Mouse (Mus musculus) forebrain, embryonic 11.5 days (tissue): ENCODE measurements at regions not wholly inside any gene's neighbourhood (a gene's known extent, or its start where the extent isn't known, plus 50 kb on each side); places are given as distances from the start of the nearest gene placed in this dataset.
A peak's percentile ranks its signal among the peaks of the same experiment; 100 is the strongest.

Source experiments
- ATAC-seq: fragments of 200-750 bp; cut with Nextera tagmentation; replicated peaks from 2 replicates; pipeline ENCODE4 v1.8.0; 2017; ENCODE audit warnings: moderate TSS enrichment; ENCODE audit not compliant: low FRiP score
- DNase-seq: peaks from one replicate; pipeline ENCODE4 v3.0.0-alpha.2; 2017; ENCODE audit warnings: low spot score
- H3K27ac ChIP-seq: fragments of 300-500 bp; sonication (generic); 2 replicates; pipeline ENCODE4 v1.5.1; 2014; ENCODE audit warnings: low read depth, low read length
- H3K27me3 ChIP-seq: fragments of 300-500 bp; sonication (generic); 2 replicates; pipeline ENCODE4 v1.6.1; 2014; ENCODE audit warnings: mild to moderate bottlenecking, low read length, mixed read lengths; ENCODE audit not compliant: control insufficient read depth, insufficient read depth
- H3K36me3 ChIP-seq: fragments of 300-500 bp; sonication (generic); 2 replicates; pipeline ENCODE4 v1.6.1; 2014; ENCODE audit warnings: mild to moderate bottlenecking, low read length, moderate library complexity, mixed read lengths; ENCODE audit not compliant: control insufficient read depth, insufficient read depth
- H3K4me1 ChIP-seq: fragments of 300-500 bp; sonication (generic); replicated peaks from 2 replicates; pipeline ENCODE4 v1.6.1; 2014; ENCODE audit warnings: low read length, mixed read lengths; ENCODE audit not compliant: control insufficient read depth, insufficient read depth
- H3K4me2 ChIP-seq: fragments of 300-500 bp; sonication (generic); 2 replicates; pipeline ENCODE4 v1.6.1; 2014; ENCODE audit warnings: low read depth, mild to moderate bottlenecking, low read length, moderate library complexity, mixed read lengths; ENCODE audit not compliant: severe bottlenecking
- H3K4me3 ChIP-seq: fragments of 300-500 bp; sonication (generic); 2 replicates; pipeline ENCODE4 v1.5.1; 2014; ENCODE audit warnings: low read depth, low read length
- H3K9ac ChIP-seq: fragments of 300-500 bp; sonication (generic); 2 replicates; pipeline ENCODE4 v1.6.1; 2014; ENCODE audit warnings: low read length
- H3K9me3 ChIP-seq: fragments of 300-500 bp; sonication (generic); 2 replicates; pipeline ENCODE4 v1.6.1; 2016; ENCODE audit warnings: low read length, mixed read lengths; ENCODE audit not compliant: control insufficient read depth
- WGBS: fragments of 180-500 bp; shearing (Covaris S2); extraction: QIAGEN DNeasy Blood & Tissue Kit; methylation state at CpG from one replicate; pipeline ENCODE4 v1.1.7; 2014; 5-methylcytosine and 5-hydroxymethylcytosine counted together

DNA sequence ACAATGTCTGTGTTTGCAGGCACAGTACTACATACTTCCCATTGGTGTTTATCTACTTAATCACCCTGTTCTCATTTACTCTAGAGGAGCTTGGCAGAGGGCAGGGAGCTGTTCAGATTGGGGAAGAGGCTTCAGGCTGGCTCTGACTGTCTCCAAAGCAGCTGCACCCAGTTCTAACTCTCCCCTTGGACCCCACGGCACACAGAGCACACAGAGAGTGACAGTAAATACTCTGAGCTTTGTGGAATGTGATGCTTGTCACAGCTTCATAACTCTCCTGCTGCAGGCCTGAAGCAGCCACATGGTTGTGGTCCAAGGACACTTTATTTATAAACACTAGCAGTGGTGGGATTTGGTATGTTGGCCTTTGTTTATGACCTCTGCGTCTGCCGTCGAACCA lies 85.4 kb upstream of the Stx16 start:
- H3K36me3 ChIP-seq: no peaks in the 10 kb centered on the region
- H3K9ac ChIP-seq: no peak overlapping the region
- no peak for DNase-seq
- no peaks in the 10 kb centered on the region for H3K27me3 ChIP-seq
- WGBS: 92% methylated on average over 4 of the region's 4 CpGs
- ATAC-seq: no peak
- no peak overlapping the region for H3K27ac ChIP-seq
- no peaks in the 10 kb centered on the region for H3K9me3 ChIP-seq
- peaks cover 1% of the 10 kb centered on the region; the same call in 1 of the 2 replicates for H3K4me1 ChIP-seq
- no peak overlapping the region for H3K4me3 ChIP-seq
- no peak overlapping the region for H3K4me2 ChIP-seq

- Histone ChIP-seq H3K4me2 (no peak overlapping the region), H3K4me1 (peaks cover 1% of the 10 kb centered on the region; the same call in 1 of the 2 replicates), H3K27me3 (no peaks in the 10 kb centered on the region), H3K27ac (no peak overlapping the region), H3K9me3 (no peaks in the 10 kb centered on the region), H3K36me3 (no peaks in the 10 kb centered on the region), H3K4me3 (no peak overlapping the region), H3K9ac (no peak overlapping the region)
- no peak for ATAC-seq
- 85% methylated on average over 15 of the region's 15 CpGs for WGBS
- DNase-seq: no peak
Measured at GRCm38 (mm10) chr2:173991447-173991846, 84.7 kb upstream of the Stx16 start.

DNA sequence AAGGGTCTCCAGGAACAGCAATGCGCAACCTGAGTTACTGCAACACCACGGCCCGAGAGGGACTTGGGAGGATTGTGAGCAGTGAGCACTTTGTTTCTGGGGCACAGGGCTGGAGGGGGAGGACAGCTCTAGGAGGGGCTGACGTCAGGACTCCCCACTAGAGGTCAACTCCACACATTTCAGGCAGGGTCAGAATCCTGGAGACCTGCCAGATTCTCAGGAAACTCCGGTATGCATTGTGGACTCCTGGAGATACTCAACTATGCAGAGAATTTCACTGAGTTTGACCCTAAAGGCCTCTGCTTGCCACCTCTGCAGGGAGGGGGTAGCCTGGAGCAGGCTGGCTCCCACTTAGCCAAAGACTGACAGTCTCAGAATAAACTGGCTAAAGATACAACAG lies 84.1 kb upstream of the Stx16 start:
- Histone ChIP-seq H3K9ac (no peak overlapping the region), H3K27ac (no peak overlapping the region), H3K4me2 (no peak overlapping the region), H3K4me1 (peaks cover 1% of the 10 kb centered on the region; the same call in 1 of the 2 replicates), H3K36me3 (no peaks in the 10 kb centered on the region), H3K9me3 (no peaks in the 10 kb centered on the region), H3K27me3 (no peaks in the 10 kb centered on the region), H3K4me3 (no peak overlapping the region)
- DNase-seq: peak; percentile 56
- ATAC-seq: no peak; the same call in 1 of the 2 replicates
- 58% methylated on average over 5 of the region's 5 CpGs for WGBS

DNA sequence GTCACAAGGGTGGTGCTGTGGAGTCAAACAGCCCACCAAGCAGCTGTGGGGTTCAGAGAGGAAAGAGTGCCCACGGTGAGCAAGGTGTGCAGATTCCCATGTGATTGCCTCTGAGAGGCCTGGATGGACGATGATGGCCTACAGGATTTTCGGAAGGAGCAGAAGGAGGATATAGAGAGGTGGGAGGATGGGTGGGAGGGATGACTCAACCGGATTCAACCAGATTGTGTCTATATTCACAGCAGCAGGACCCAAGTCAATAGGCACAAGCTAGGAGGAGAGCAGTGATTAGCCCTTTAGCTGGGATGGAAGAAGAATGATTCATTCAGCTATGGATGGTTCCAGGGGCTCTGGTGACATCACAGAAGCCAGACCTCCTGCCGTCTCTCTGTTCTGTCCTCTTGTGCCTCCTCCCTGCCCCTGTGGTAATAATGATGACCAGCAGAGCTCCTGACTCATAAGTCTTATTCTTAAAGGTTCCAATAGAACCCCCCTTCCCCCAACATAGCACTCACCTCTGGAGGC lies 82.6 kb upstream of the Stx16 start:
- Histone ChIP-seq H3K4me2 (no peak overlapping the region), H3K27me3 (no peaks in the 10 kb centered on the region), H3K4me1 (peaks cover 1% of the 10 kb centered on the region; the same call in 1 of the 2 replicates), H3K27ac (no peak overlapping the region), H3K9ac (no peak overlapping the region), H3K9me3 (no peaks in the 10 kb centered on the region), H3K36me3 (no peaks in the 10 kb centered on the region), H3K4me3 (no peak overlapping the region)
- 85% methylated on average over 5 of the region's 5 CpGs for WGBS
- DNase-seq: no peak
- no peak for ATAC-seq

DNA sequence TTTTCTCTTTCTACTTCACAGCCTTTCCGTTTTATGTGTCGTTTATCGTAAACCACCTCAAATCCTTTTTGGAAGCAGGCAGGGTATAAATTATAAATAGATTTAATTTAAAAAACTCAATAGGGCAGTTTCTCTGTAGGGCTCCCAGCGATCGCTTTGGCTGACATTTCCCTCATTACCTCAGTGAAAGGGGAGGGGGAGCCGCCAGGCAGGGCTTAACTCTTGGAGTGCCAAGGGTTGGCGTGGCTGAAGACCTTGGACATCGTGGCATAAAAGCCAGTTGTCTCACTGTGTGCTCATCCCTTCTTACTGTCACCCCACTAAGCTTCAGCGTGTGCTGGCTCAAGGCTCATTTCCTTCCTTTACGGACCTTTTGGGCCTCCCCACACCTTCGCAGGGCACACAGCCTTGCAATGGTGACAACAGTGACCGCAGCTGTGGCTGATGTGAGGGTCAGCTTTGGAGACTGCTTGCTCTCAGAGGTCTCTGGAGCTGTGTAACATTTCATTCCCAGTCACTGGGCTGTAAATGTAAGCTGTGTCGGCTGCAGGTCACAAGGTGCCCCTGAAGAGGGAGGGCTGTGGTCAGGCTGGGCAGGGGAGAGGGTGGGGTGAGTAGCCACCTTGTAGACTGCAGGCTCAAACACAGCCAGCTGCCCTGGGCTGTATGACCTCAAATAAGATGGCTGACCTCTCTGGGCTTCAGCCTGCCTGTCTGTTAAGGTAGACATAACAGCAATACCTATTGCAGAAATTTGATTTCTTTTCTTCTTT lies 81.6 kb upstream of the Stx16 start:
- H3K4me2 ChIP-seq: no peak overlapping the region
- DNase-seq: peak; percentile 59
- H3K4me3 ChIP-seq: no peak overlapping the region
- no peaks in the 10 kb centered on the region for H3K36me3 ChIP-seq
- no peaks in the 10 kb centered on the region for H3K9me3 ChIP-seq
- H3K27me3 ChIP-seq: no peaks in the 10 kb centered on the region
- WGBS: 40% methylated on average over 13 of the region's 13 CpGs
- 0 out of 2 replicates have a peak, but pooled peaks have one; percentile 19 for ATAC-seq
- no peak overlapping the region for H3K27ac ChIP-seq
- H3K9ac ChIP-seq: no peak overlapping the region
- peaks cover 1% of the 10 kb centered on the region; the same call in 1 of the 2 replicates for H3K4me1 ChIP-seq

- Histone ChIP-seq H3K27me3 (no peaks in the 10 kb centered on the region), H3K4me3 (no peak overlapping the region), H3K4me2 (no peak overlapping the region), H3K9ac (no peak overlapping the region), H3K36me3 (no peaks in the 10 kb centered on the region), H3K9me3 (no peaks in the 10 kb centered on the region), H3K27ac (no peak overlapping the region), H3K4me1 (peaks cover 5% of the 10 kb centered on the region)
- 90% methylated on average over 8 of the region's 8 CpGs for WGBS
- ATAC-seq: no peak
- DNase-seq: no peak
Measured at GRCm38 (mm10) chr2:174004666-174005065, 71.4 kb upstream of the Stx16 start.

- Histone ChIP-seq H3K27ac (no peak overlapping the region), H3K27me3 (no peaks in the 10 kb centered on the region), H3K9me3 (no peaks in the 10 kb centered on the region), H3K36me3 (no peaks in the 10 kb centered on the region), H3K4me3 (no peak overlapping the region), H3K4me1 (peaks cover 5% of the 10 kb centered on the region), H3K4me2 (no peak overlapping the region), H3K9ac (peak overlapping the region; percentile 0; the same call in 1 of the 2 replicates)
- WGBS: 63% methylated on average over 2 of the region's 2 CpGs
- no peak for DNase-seq
- ATAC-seq: peak; percentile 49
Measured at GRCm38 (mm10) chr2:174007976-174008349, 68.1 kb upstream of the Stx16 start.

DNA sequence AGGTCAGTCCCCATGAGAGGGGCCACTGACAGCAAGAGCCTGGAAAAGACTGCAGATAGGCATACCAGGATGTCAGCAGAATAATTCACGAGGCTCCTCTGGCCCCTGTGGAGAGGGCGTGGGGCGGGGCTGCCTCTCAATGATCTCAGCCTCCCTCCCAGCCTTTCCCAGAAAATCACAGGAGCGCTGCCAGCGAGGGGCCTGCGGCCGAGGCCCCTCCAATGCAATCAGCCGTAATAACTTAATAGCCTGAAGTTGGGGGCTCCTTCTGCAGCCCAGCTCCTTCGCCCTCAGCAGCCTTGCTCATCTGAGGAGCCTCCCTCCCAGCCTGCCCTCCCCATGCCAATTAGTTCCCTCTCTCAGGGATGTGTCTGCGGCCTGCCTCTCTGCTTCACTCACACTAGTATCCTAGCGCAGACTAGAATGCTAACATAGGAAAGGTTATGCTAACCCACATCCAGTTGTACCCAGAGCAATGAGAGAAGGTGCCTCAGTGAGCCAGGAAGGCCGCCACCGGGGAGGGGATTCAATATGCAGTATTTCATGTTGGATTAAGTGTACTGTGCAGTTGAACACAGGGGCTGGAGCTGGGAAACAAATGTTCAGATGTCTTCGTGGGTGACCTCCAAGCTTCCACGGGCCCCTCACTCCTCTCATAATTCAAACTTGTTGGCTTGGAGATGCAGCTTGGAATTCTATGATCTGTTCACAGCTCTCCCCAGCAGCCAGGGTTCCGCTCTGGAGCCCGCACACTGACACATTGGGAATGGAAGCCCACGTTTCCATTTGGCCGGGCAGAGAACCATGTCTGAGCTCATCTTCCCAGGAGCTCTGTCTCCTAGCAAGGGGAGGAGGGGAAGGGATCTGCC lies 67.5 kb upstream of the Stx16 start:
- ATAC-seq (peak; percentile 81), DNase-seq (peak; percentile 64)

More for the DNA sequence above, 67.5 kb upstream of the Stx16 start:
- H3K36me3 ChIP-seq: no peaks in the 10 kb centered on the region
- no peak overlapping the region for H3K4me2 ChIP-seq
- H3K4me1 ChIP-seq: peaks cover 5% of the 10 kb centered on the region
- no peaks in the 10 kb centered on the region for H3K9me3 ChIP-seq
- WGBS: 37% methylated on average over 19 of the region's 19 CpGs
- H3K27ac ChIP-seq: peak overlapping the region; percentile 37; the same call in 1 of the 2 replicates
- H3K27me3 ChIP-seq: no peaks in the 10 kb centered on the region
- H3K9ac ChIP-seq: peak overlapping the region; percentile 0; the same call in 1 of the 2 replicates
- H3K4me3 ChIP-seq: no peak overlapping the region
